Comparison of ENCODE assay signal across 20 mouse cellular contexts in the genomic region with DNA sequence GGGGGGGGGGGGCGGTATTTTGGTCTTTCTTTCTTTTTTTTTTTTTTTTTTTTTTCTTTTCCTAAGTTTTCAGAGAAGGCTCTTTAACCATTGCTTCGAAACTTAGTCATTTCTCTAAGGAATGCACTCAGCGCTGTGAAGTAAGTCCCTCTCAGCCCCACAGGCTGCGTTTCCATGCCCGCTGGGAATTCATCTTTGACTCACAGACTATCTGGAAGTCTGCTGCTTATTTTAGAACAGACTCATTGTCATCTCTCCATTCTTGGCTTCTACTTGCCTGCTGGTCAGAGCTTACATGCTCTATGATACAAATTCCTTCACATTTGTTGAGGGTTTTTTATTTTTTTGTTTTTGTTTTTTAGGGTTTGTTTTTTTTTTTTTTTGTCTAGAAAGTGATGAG.
A peak's percentile ranks its signal among the peaks of the same experiment; 100 is the strongest.
DNase-seq lines count a peak whose midpoint lies in the region; ATAC-seq and TF ChIP-seq lines count a peak whose summit lies in the region.
"Had no signal": no experiment of that assay in that cellular context is flagged by ENCODE, and none has a peak within 500 bp of the region (broad histone marks: within the 10 kb centered on the region; RNA-seq: fewer than 3 reads in every experiment).

No protein-coding gene starts in this region.

- no peak overlapping the region for H3K9ac ChIP-seq in forebrain, embryonic 14.5 days (ENCODE audit: low read length)
- H3K9ac ChIP-seq in forebrain, embryonic 12.5 days = no peak overlapping the region
- no peak overlapping the region for H3K9ac ChIP-seq in hindbrain, postnatal 0 days (replicated peaks; ENCODE audit: low read length)
- H3K9ac ChIP-seq in hindbrain, embryonic 14.5 days = no peak overlapping the region
- no peak overlapping the region for H3K9ac ChIP-seq in heart, postnatal 0 days (replicated peaks; ENCODE audit: low read depth, low read length)
- H3K9ac ChIP-seq: intestine, embryonic 15.5 days; liver, embryonic 15.5 days; neural tube, embryonic 13.5 days had no signal

- no peak overlapping the region for H3K27ac ChIP-seq in forebrain, embryonic 14.5 days (ENCODE audit: low read depth, low read length)
- no peak overlapping the region for H3K27ac ChIP-seq in forebrain, embryonic 12.5 days
- no peak overlapping the region for H3K27ac ChIP-seq in hindbrain, postnatal 0 days
- H3K27ac ChIP-seq in hindbrain, embryonic 14.5 days = no peak overlapping the region
- no peak overlapping the region for H3K27ac ChIP-seq in heart, postnatal 0 days (ENCODE audit: low read depth)
- H3K27ac ChIP-seq: hindbrain, embryonic 10.5 days; intestine, embryonic 15.5 days; liver, embryonic 15.5 days; macrophage; neural tube, embryonic 13.5 days; stomach, postnatal 0 days had no signal

- H3K27me3 ChIP-seq in forebrain, embryonic 14.5 days (replicated peaks; ENCODE audit: control insufficient read depth, insufficient read depth, low read length) = no peaks in the 10 kb centered on the region
- 0 out of 2 replicates have a peak, but pooled peaks cover 4% of the 10 kb centered on the region for H3K27me3 ChIP-seq in forebrain, embryonic 12.5 days
- H3K27me3 ChIP-seq in hindbrain, postnatal 0 days (ENCODE audit: insufficient read depth, low read length) = no peaks in the 10 kb centered on the region
- no peaks in the 10 kb centered on the region for H3K27me3 ChIP-seq in hindbrain, embryonic 14.5 days (ENCODE audit: control insufficient read depth, insufficient read depth, low read length)
- no peaks in the 10 kb centered on the region for H3K27me3 ChIP-seq in heart, postnatal 0 days (ENCODE audit: control insufficient read depth, insufficient read depth, low read length)

- H3K4me3 ChIP-seq in forebrain, embryonic 14.5 days (ENCODE audit: low read depth, low read length) = no peak overlapping the region
- H3K4me3 ChIP-seq in forebrain, embryonic 12.5 days (replicated peaks) = no peak overlapping the region
- H3K4me3 ChIP-seq in hindbrain, postnatal 0 days (ENCODE audit: low read length) = no peak overlapping the region
- H3K4me3 ChIP-seq in hindbrain, embryonic 14.5 days (replicated peaks; ENCODE audit: low read length) = no peak overlapping the region
- no peak overlapping the region for H3K4me3 ChIP-seq in heart, postnatal 0 days (ENCODE audit: low read depth, low read length)
- H3K4me3 ChIP-seq: hindbrain, embryonic 10.5 days; intestine, embryonic 15.5 days; liver, embryonic 15.5 days; neural tube, embryonic 13.5 days had no signal

- no peaks in the 10 kb centered on the region for H3K9me3 ChIP-seq in forebrain, embryonic 14.5 days (replicated peaks; ENCODE audit: control insufficient read depth, low read length)
- H3K9me3 ChIP-seq in forebrain, embryonic 12.5 days = no peaks in the 10 kb centered on the region
- no peaks in the 10 kb centered on the region for H3K9me3 ChIP-seq in hindbrain, postnatal 0 days (ENCODE audit: low read length)
- H3K9me3 ChIP-seq in hindbrain, embryonic 14.5 days (ENCODE audit: control insufficient read depth, low read length) = no peaks in the 10 kb centered on the region
- H3K9me3 ChIP-seq in heart, postnatal 0 days (replicated peaks; ENCODE audit: control insufficient read depth, low read length) = no peaks in the 10 kb centered on the region
- H3K9me3 ChIP-seq: hindbrain, embryonic 10.5 days; intestine, embryonic 15.5 days; liver, embryonic 15.5 days; neural tube, embryonic 13.5 days had no signal

- no peak overlapping the region for H3K4me2 ChIP-seq in forebrain, embryonic 14.5 days (ENCODE audit: low read length)
- no peak overlapping the region for H3K4me2 ChIP-seq in forebrain, embryonic 12.5 days
- H3K4me2 ChIP-seq in hindbrain, postnatal 0 days (ENCODE audit: low read depth, low read length) = no peak overlapping the region
- no peak overlapping the region for H3K4me2 ChIP-seq in hindbrain, embryonic 14.5 days (replicated peaks)
- H3K4me2 ChIP-seq in heart, postnatal 0 days (ENCODE audit: low read depth, low read length) = no peak overlapping the region
- H3K4me2 ChIP-seq: intestine, embryonic 15.5 days; liver, embryonic 15.5 days; neural tube, embryonic 13.5 days had no signal

- TF ChIP-seq EP300 in heart, postnatal 0 days (IDR thresholded peaks at IDR 0.05; ENCODE audit: low read depth) = no peak

- DNase-seq in forebrain, embryonic 14.5 days (ENCODE audit: low spot score) = peak; percentile 19
- DNase-seq in hindbrain, postnatal 0 days (ENCODE audit: low spot score) = peak; percentile 34
- no peak for DNase-seq in hindbrain, embryonic 14.5 days (ENCODE audit: low spot score)
- peak; percentile 93 for DNase-seq in NIH3T3 (ENCODE audit: low read depth)
- DNase-seq in heart, postnatal 0 days (ENCODE audit: low spot score) = peak; percentile 71
- no peak for DNase-seq in adrenal gland, postnatal 14 days
- DNase-seq: B cell, adult 2 months; cerebellum, adult 18-20 months; kidney, postnatal 25 days; layer of hippocampus, postnatal 36 days; left cerebral cortex, postnatal 4 days had no signal

- no peak for ATAC-seq in forebrain, embryonic 14.5 days
- ATAC-seq in forebrain, embryonic 12.5 days (ENCODE audit: low FRiP score) = no peak
- no peak for ATAC-seq in hindbrain, postnatal 0 days
- ATAC-seq in hindbrain, embryonic 14.5 days (ENCODE audit: low FRiP score) = no peak
- ATAC-seq in heart, postnatal 0 days (ENCODE audit: insufficient read depth, low read depth) = peak; percentile 37; the same call in 1 of the 2 replicates
- no peak for ATAC-seq in activated CD4-positive, CD25-positive, alpha-beta regulatory T cell, adult 4 months
- ATAC-seq: intestine, embryonic 15.5 days; midbrain, embryonic 16.5 days had no signal

- no peak for TF ChIP-seq CTCF in hindbrain, postnatal 0 days (IDR thresholded peaks at IDR 0.05; ENCODE audit: low read depth)
- TF ChIP-seq CTCF in heart, postnatal 0 days (IDR thresholded peaks at IDR 0.05; ENCODE audit: low read depth) = no peak

- no peaks in the 10 kb centered on the region for H3K4me1 ChIP-seq in forebrain, embryonic 14.5 days (ENCODE audit: control insufficient read depth, insufficient read depth, low read length)
- peaks cover 9% of the 10 kb centered on the region; the same call in 1 of the 2 replicates for H3K4me1 ChIP-seq in forebrain, embryonic 12.5 days
- no peaks in the 10 kb centered on the region for H3K4me1 ChIP-seq in hindbrain, postnatal 0 days (ENCODE audit: insufficient read depth, low read length)
- H3K4me1 ChIP-seq in hindbrain, embryonic 14.5 days (replicated peaks; ENCODE audit: control insufficient read depth, insufficient read depth, low read length) = peaks cover 2% of the 10 kb centered on the region; the same call in 1 of the 2 replicates
- H3K4me1 ChIP-seq in heart, postnatal 0 days (ENCODE audit: control insufficient read depth, insufficient read depth) = no peaks in the 10 kb centered on the region; the same call in 1 of the 2 replicates
- H3K4me1 ChIP-seq: intestine, embryonic 15.5 days had no signal

- 19% methylated on average over 5 of the region's 5 CpGs for WGBS in forebrain, embryonic 14.5 days
- 31% methylated on average over 5 of the region's 5 CpGs for WGBS in forebrain, embryonic 12.5 days
- WGBS in hindbrain, postnatal 0 days = 27% methylated on average over 5 of the region's 5 CpGs
- WGBS in hindbrain, embryonic 14.5 days = 27% methylated on average over 5 of the region's 5 CpGs
- 14% methylated on average over 5 of the region's 5 CpGs for WGBS in heart, postnatal 0 days

- no peaks in the 10 kb centered on the region for H3K36me3 ChIP-seq in forebrain, embryonic 14.5 days (ENCODE audit: control insufficient read depth, insufficient read depth, low read length)
- H3K36me3 ChIP-seq in forebrain, embryonic 12.5 days (replicated peaks) = no peaks in the 10 kb centered on the region
- no peaks in the 10 kb centered on the region for H3K36me3 ChIP-seq in hindbrain, postnatal 0 days (ENCODE audit: insufficient read depth, low read length)
- H3K36me3 ChIP-seq in hindbrain, embryonic 14.5 days (replicated peaks; ENCODE audit: control insufficient read depth, insufficient read depth) = no peaks in the 10 kb centered on the region
- no peaks in the 10 kb centered on the region for H3K36me3 ChIP-seq in heart, postnatal 0 days (replicated peaks; ENCODE audit: control insufficient read depth, insufficient read depth, low read length)
- H3K36me3 ChIP-seq: hindbrain, embryonic 10.5 days; intestine, embryonic 15.5 days; liver, embryonic 15.5 days; neural tube, embryonic 13.5 days had no signal

Comparison
In these comparisons a context has a peak if more than half of its experiments do, and no peak if none do; other contexts are left out.
1. DNase-seq: peak in forebrain, embryonic 14.5 days (single experiment), hindbrain, postnatal 0 days (single experiment), NIH3T3 (single experiment) and heart, postnatal 0 days (single experiment); none in hindbrain, embryonic 14.5 days (single experiment) and adrenal gland, postnatal 14 days (single experiment).